Mouse (Mus musculus) urinary bladder, postnatal 4 days (tissue): ENCODE results near the gene Pdpk1.
A peak's percentile ranks its signal among the peaks of the same experiment; 100 is the strongest.
"Not testable (repeated sequence)": the region's sequence is repeated elsewhere in the genome, so short reads cannot be mapped to it uniquely, and the experiment has no call there.

ENCODE experiments used
- DNase-seq, 2 experiments: peaks; one replicate each; pipeline ENCODE4 v3.0.0; 2021 to 2022; ENCODE audit warnings: low spot score in 2 of 2

Pdpk1 gene

DNA sequence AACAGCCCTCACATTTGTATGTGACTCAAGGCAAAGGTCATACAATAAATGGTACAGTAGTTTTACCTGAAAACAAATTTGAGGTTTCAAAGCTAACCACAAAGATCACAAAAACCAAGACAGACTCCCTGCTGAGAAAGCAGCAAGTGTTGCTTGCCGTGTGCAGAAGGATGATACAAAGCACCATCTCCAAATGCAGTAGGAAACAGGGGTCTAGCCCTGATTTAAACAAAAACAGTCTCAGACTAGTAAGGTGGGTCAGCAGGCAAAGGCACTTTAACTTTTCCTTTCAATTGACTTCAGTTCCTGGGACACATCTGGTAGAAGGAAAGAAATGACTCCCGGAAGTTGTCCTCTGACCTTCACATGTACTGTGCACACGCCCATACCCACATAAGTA is 23.9 kb downstream of the Pdpk1 start:
- no peak for DNase-seq

DNA sequence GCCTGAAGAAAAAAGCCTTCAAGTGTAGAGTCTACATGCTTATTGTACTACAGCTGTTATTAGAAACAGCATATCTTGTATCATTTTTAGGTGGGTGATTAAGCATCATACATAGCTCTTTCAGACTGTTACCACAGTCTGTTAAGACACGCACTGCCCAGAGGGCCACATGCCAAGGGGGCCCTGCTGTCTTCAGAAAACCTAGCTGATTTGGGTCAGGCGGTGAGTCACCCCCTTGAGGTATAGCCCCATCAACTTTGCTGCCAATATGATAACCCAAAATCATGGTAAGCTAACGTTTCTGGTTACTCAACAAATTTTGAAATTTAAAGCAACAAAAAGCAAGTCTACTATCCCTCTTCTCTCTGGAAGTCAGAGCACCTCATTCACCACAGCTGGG is 31.3 kb downstream of the Pdpk1 start:
- no peak for DNase-seq

DNA sequence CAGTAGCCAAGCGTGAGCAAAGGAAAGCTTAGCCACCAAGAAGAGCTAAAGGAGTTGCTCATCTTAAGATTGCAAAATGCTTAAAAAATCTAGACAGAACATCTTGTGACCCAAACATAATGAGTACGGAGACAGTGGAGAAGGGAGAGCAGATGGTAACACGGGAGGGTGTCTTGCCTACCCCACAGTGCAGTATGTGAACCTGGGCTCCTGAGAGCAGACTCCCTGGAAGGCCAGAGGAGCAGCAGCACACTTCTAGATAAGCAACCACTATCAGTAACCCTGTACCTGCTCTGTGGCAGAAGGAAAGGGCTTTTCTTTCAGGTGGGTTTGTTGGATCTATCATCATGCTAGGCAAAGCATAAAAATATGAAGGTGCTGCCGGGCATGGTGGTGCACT is 37.7 kb downstream of the Pdpk1 start:
- no peak for DNase-seq

DNA sequence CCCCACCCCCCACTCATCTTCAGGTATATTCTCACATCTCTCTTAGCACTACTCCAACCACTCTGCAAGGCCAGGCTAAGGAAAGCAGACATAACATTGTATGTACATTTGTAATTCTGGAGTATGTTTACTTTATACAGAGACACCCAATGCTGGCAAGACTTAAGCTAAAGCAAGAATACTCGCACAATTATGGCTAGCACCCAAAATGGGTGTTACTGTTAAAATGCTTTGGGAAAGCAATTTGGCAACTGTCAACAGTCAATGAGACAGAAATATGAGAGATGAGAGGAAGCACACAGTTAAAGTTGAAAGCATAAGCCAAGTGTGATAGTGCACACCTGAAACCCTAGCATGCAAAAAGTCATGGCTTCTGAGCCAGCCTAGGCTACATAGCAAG is 39.5 kb downstream of the Pdpk1 start:
- no peak for DNase-seq

DNA sequence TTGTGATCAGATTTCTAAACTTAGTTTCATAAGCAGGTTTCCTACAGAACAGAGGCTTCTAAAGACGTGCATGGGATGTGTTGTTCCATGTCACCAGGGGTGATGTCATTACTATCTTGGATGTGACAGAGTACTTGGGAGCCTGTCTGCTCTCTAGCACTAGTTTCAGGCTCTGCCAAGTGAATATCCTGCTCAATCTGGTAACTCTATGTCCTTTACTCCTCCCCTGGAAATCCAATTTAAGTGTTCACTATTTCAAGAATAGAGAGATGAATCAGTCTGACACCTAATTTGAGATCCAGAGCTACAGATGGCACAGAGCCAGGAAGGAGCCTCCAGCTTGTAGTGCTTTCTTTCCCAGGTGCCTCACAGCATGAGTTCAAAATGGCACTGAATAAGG is 41.8 kb downstream of the Pdpk1 start:
- DNase-seq = no peak

DNA sequence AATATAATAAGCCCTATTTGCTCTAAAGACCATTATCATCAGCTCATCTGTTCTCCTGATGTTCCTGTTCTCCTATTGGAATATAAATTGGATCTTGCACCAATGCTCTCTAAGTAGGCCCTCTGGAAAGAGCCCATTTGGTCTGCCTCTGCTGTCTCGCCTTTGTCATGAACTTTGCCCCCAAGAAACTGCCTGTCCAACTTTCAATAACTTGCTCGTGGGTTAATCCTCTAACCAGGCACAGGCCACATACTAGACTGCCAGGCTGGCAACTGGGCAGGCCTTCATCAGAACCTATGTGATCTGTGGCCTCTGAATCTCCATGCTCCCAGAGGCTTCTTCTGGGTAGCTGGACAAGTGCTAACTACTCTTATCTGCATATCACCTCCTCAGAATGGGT is 45.6 kb downstream of the Pdpk1 start:
- DNase-seq = no peak

DNA sequence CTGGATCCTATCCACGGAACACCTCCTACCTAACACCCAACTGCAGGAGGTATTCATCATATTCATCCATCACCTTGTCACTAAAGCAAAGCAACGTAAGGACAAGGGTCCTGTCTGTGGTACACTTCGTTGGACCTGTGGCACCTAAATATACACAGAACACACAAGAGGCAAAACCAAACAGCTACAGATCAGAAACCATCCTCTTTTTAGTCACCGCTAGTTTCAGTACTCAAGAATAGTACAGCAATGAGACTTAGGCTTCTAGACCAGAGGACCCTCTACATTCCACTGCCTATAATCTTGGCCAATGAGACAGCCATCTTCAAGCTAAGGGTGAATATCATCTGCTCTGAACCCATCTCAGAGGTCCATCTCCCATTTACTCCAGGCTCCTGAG is 52.4 kb downstream of the Pdpk1 start:
- DNase-seq = no peak

DNA sequence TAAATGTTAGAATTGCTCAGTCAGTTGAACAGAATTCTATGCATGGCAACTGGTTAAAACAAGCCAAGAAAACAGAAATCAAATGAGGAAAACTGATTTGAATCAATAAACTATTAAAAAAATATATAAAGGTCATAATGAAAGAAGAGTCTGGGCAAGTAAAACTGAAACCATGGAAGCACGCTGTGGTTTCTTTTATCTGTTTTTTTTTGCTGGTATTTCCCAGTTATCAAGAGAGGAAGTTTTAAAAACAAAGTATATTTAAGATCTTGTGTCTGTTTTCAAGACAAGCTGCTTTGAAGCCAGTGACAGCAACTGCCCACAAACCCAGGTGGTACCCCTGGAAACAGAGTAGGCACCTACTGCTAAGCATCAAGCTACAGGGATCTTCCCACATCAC is 60.1 kb downstream of the Pdpk1 start:
- DNase-seq = no peak

DNA sequence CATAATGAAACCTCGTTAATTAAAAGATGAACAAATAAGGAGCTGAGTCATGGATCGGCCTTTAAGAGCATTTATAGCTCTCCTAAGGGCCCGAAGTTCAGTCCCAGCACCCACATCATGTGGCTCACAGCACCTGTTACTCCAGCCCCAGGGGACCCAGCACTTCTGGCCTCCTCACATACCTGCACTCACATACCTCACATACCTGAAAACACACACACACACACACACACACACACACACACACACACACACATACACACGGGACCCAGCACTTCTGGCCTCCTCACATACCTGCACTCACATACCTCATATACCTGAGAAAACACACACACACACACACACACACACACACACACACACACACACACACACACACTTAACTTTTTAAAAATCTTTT is 64.3 kb downstream of the Pdpk1 start:
- not testable (repeated sequence) for DNase-seq

DNA sequence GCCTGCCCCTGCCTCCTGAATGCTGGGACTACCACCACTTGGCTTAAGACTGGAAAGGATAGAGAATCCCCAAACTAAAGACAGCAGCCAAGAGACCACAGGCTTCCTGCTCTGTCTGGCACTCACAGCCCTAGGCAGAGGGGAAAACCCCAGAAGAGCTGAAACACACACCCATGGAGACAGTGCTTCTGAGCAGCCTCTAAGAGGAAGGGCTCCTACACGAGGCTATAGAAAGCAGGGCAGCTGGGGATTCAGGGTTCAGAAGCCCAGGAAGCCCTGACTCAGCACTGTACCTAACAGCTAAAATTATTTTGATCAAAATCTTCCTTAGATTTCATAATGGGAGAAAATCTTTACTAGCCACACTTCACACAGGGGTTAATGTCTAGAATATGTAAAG is 66.1 kb downstream of the Pdpk1 start:
- DNase-seq = no peak

DNA sequence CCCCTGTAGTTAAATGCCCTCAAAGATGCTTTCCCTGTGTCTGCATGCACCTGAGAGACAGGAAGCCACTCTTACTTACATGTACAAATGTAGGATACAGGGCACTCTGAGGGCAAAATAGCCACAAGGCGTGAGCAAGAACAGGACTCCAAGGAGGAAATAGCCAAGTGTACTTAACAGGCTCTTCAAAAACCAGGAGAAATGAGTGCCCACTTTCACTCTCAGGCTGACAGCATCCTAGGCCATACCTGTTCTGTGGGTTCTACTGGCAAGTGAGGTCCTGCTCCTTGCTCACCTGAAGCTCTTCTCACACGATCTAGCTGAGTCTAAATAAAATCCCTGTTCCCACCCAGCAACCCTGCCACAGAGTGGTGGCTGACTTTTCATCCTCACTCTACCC is 73.6 kb downstream of the Pdpk1 start:
- no peak for DNase-seq

DNA sequence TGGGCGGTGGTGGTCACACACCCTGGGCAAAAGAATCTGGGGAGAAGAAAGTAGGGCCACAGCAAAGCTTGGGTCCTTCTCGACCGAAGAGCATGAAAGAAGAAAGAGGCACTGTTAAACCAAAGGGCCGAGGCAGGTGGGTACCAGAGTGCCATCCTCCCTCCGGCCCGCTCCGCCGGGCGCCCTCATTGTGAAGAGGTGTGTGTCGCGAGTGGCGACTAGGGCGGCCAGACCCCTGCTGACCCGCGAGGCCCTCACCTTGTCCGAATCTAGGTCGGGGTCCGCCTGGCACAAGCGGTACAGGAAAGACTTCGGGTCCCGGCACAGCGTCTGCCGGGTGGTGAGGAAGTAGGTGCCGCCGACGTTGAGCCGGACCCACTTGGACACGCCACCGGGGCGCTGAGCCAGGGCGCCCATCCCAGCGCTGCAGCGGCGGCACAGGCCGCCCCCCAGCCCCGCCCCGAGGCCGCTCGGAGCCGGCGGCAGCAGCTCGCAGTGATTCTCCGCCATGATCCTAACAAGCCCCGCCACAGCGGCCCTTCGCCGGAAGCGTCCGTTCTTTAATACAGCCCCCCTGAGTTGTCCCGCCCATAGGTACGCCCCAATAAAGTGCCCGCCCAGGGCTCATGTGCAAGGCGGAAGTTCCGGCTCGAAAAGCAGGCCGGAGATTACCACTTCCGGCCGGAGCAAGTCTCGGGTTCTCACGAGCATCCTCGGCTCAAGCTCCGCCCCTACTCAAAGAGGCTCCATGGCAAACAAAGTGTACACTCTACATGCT is 77.6 kb downstream of the Pdpk1 start, which contains the start of gene Kctd5:
Gene Kctd5 (minus strand): TSS at position 567 of the 778 bp plus-strand sequence.
- peak; percentile 93 to 95 for DNase-seq

DNA sequence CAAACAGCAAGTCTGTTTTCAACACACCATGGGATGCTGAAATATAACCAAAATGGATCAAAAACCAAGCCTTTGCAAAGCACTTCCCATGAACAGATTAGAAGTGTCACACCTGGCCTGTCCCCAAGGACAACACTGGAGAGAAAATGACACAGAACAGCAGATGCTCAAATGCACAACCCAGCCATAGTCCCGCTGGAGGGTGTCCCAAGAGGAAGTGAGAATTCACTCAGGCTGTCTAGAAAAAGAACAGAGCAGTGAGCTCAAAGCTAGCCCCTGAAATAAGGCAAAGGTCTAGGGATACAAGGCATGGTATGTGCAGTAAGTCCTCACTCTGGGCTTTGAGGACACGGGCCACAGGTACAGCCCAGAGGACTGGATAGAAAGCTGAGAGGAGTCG is 81.2 kb downstream of the Pdpk1 start:
- no peak for DNase-seq

DNA sequence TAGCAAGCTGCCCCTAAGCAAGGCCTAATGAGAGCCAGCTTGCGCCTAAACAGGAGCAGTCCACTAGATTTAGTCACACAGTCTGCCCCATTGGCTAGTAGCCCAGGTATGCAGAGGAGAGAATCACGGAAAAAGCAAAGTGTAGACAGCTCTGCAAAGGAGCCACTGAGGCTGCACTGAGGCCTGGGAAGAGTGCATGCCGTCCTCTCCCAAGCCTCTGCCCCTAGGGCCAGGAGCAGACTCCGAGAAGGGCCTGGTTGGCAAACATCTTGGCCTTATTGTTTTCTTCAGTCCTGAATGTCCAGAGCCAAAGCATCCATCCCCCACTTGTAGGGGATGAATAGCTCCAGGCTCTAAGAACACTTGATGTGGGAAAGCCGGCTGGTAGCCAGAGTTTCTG is 82.5 kb downstream of the Pdpk1 start:
- no peak for DNase-seq

DNA sequence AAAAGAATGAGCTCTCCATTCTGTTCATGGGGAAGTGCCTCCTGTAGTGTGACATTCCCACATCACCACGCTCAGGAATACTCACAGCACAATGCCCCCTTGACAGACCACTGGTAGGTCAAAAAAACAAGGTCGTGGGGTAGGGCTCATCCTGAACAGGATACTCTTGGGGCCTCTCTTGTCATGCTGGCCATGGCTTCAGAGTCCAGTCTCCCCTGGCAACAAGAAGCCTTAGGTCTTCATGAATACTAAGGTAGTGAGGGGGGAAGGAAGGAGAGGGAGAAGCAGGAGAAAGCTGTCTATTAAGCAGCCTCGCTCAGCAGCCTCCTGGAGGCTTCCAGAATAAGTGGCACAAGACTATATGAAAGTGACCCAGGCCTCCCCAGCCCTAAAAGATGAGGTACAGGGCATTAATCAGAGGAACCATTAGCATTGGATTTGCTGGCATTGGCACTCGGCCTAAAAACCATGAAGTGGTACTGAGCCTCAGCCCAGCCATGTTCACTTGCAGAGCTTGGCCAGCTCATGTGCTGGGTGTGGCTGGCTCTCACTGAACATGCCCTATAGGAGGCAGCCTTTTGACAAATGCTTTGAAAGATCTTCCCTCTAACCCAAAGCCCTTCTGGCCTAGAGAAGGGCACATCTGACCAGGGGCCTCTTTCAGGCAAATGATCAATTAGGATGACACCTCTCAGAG is 88.1 kb downstream of the Pdpk1 start:
- no peak for DNase-seq

DNA sequence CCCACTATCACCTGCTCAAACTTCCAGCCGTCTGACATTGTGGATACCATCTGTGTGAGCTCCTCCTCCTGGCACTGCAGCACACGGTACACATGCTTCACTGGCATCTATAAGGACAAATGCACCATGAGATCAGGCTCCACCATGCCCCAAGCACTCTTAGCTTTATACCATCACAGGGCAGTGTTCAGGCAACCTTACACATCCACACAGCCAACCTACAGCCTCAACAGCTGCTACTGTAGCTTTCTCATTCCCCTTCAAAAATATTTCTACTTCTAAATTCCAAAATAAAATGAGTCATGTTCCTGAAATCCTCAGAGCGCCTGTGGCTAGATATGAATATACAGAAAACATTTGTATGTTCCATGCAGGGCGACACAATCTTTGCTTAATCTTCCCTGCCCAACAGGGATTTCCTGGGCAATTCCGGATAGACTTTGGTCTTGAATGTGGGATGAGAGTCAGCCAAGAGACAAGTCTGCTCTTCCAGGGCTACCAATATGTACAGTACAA is 92.9 kb downstream of the Pdpk1 start:
- DNase-seq = no peak

DNA sequence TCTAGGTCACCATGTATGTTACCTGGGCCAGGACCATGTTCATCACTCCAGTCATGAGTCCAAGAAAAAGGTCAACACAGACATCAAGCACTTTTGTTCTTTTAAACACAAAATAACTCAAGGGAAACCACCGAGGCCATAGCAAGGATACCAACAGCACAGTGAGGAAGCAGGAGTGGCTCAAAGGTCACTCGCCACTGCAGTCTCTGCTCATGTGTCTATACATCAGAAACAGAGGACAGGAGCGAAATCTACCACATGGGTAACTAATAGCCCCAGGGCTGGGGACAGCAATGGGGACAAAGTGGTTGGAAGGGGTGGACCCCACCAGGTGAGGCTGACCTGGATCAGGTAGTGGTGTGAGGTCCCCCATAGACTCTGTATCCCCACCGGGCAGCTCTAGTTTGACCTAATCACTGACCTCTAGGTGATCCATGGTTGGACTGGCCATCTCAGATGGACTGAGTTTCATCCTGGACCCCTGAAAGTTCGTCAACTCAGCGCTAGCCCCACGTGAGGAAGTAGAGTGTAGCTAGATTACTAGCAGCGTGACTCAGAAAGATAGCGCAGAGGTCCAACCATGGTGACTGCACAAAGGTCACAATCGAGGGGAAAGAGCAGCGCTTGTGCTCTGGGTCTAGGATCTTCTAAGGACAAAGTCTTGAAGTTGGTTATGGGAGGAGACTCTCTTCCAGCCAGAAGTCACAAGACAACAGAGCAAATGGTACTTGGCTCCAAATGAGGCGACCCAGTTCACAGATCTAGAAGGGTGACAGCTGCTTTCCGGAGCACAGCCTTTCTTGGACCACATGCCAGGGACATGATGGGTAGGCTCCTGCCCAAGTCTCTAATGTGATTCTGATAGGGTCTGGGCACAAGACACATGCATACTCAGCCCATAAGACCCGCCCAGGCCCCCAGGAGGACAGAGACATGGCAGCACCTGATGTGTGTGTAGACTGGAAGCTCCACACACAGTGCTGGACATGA is 93.8 kb downstream of the Pdpk1 start:
- no peak for DNase-seq

DNA sequence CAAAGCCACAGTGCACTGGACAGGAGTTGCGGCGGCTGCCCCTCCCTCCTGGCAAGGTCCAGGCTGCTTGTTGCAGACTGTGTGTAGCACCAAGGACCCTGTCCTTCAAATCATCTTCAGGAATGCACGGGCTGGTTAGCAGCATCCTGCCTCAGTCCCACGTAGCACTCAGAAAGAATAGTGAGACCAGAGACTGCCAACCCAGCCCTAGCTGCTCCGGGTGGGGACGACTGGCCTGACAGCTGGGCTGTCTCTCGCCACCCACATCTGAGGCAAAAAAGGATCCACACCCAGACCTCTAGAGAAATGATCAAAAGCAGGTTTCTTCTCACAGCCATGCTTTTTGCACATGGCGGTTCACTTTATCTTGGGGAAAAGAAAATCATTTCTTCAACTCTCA is 101.7 kb downstream of the Pdpk1 start:
- no peak for DNase-seq

DNA sequence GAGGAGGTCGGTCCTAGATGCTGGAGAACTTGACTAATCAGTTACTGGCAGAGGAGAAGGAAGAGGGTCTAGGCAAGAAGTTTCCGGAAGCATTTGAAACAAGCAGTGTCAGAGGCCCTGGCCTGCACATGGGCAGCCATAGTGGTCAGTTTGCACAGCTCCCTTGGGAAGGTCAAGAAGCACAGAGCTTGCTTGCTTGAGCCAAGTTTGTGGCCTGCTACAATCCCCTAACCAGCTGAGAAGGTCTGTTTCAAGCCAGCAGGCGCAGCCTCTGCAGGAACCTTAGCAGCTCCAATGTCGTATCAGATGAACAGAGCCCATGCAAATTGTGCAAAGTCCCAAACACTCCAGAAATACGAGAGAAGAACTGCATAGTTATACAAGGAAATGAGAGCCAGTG is 102.7 kb downstream of the Pdpk1 start:
- no peak for DNase-seq

DNA sequence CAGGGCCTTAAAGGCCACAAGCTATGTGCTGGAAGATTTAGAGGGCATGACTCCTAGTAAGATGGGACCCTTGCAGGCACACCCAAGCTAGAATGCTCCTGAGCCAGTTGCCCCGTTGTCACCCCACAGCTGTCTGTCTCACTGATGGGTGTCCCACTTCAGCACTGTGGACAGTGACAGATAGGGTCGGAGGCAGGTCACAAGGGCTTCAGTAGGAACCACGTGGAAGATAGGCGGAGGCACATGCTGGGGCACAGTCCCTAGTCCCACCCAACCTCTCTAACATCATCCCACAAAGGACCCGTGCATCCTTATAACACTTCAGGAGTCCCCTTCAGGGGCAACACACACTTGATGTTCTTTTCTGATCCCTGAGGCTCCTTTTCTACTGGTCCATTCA is 104.7 kb downstream of the Pdpk1 start:
- no peak for DNase-seq

DNA sequence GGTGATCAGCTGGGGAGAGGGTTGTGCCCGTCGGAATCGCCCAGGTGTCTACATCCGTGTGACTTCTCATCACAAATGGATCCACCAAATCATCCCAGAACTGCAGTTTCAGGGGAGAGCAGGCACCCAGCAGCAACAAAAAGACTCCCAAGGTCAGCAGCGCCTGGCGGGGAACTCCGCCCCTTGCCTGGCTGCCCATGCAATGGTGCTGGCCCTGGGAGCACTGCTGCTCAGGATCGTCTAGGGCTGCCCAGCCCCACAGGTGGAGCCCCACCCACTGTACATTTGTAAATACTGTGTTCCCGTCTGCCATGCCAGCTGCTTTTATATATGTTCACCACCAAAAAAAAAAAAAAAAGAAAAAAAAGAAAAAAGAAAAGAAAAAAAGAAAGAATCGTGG is 105.1 kb downstream of the Pdpk1 start:
- no peak for DNase-seq

DNA sequence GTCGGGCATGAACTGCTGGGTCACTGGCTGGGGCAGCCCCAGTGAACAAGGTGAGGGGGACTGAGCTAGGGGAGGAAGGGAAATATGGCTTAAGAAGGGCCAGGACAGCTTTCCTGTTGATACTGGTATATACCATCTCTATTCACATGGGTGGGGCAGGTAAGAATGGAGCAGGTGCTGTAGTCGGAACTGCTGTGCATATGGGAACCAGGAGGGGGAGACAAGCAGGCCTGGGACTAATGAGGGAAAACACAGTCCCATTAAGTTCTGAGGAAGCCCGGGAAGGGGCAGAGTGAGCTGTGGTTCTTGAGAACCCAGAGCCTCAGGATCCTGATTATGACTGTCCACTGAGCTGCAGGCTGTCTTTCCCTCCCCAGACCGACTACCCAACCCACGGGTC is 106.2 kb downstream of the Pdpk1 start:
- DNase-seq = no peak
